Mouse (Mus musculus) right cerebral cortex, postnatal 14 days (tissue): ENCODE measurements around the gene Bin2.
"Not testable (repeated sequence)": the region's sequence is repeated elsewhere in the genome, so short reads cannot be mapped to it uniquely, and the experiment has no call there.

Experiments used
- DNase-seq: peaks from one replicate; pipeline ENCODE4 v3.0.0; 2022

The Bin2 gene

GRCm38 (mm10) chr15:100614996-100615824, 54.1 kb downstream of the Bin2 start, which contains the start of gene Dazap2:
Gene Dazap2, plus strand, starts transcription at chr15:100615349.
- DNase-seq: peak; percentile 99

GRCm38 (mm10) chr15:100614218-100614995, 54.9 kb downstream of the Bin2 start:
- DNase-seq: no peak

- DNase-seq: peak; percentile 76
These were observed 55.8 kb downstream of the Bin2 start for GRCm38 (mm10) chr15:100613584-100613983.

- no peak for DNase-seq
These were observed 56.9 kb downstream of the Bin2 start for GRCm38 (mm10) chr15:100612432-100612831.

GRCm38 (mm10) chr15:100611951-100612350, 57.4 kb downstream of the Bin2 start:
- DNase-seq: no peak

GRCm38 (mm10) chr15:100606677-100607076, 62.7 kb downstream of the Bin2 start:
- DNase-seq: not testable (repeated sequence)

GRCm38 (mm10) chr15:100601669-100602068, 67.7 kb downstream of the Bin2 start:
- no peak for DNase-seq

- DNase-seq: no peak
These were observed 68.6 kb downstream of the Bin2 start for GRCm38 (mm10) chr15:100600696-100601272.

GRCm38 (mm10) chr15:100600047-100600695, 69.2 kb downstream of the Bin2 start:
- peak; percentile 82 for DNase-seq

- DNase-seq: peak; percentile 59
These were observed 69.9 kb downstream of the Bin2 start, which contains the start of gene Pou6f1 for GRCm38 (mm10) chr15:100599276-100600046. Gene Pou6f1, minus strand, starts transcription at chr15:100599984.

- peak; percentile 50 for DNase-seq
These were observed 70.5 kb downstream of the Bin2 start for GRCm38 (mm10) chr15:100598883-100599275.

GRCm38 (mm10) chr15:100598287-100598882, 71.0 kb downstream of the Bin2 start:
- DNase-seq: no peak

- DNase-seq: no peak
These were observed 76.5 kb downstream of the Bin2 start for GRCm38 (mm10) chr15:100592817-100593216.
